Mouse (Mus musculus) midbrain, embryonic 15.5 days (tissue): ENCODE measurements around the gene Cntfr. TPM values are rescaled to one million over a fixed set of nuclear protein-coding genes. Genes with fewer than 3 reads are reported as not detected.
"Not testable (repeated sequence)": the region's sequence is repeated elsewhere in the genome, so short reads cannot be mapped to it uniquely, and the experiment has no call there.

ENCODE experiments used
- ATAC-seq: fragments of 200-750 bp; cut with Nextera tagmentation; replicated peaks from 2 replicates; pipeline ENCODE4 v1.8.0; 2017; ENCODE audit warnings: moderate TSS enrichment
- H3K27ac ChIP-seq: fragments of 300-500 bp; sonication (generic); 2 replicates; pipeline ENCODE4 v1.5.1; 2015; ENCODE audit warnings: mild to moderate bottlenecking, inconsistent platforms
- H3K27me3 ChIP-seq: fragments of 300-500 bp; sonication (generic); replicated peaks from 2 replicates; pipeline ENCODE4 v1.6.1; 2015; ENCODE audit warnings: inconsistent platforms
- H3K36me3 ChIP-seq: fragments of 300-500 bp; sonication (generic); replicated peaks from 2 replicates; pipeline ENCODE4 v1.6.1; 2015; ENCODE audit warnings: inconsistent platforms
- H3K4me1 ChIP-seq: fragments of 300-500 bp; sonication (generic); 2 replicates; pipeline ENCODE4 v1.6.1; 2015; ENCODE audit warnings: inconsistent platforms
- H3K4me2 ChIP-seq: fragments of 300-500 bp; sonication (generic); 2 replicates; pipeline ENCODE4 v1.6.1; 2015; ENCODE audit warnings: inconsistent platforms, mild to moderate bottlenecking, moderate library complexity
- H3K4me3 ChIP-seq: fragments of 300-500 bp; sonication (generic); 2 replicates; pipeline ENCODE4 v1.5.1; 2015; ENCODE audit warnings: mild to moderate bottlenecking, inconsistent platforms
- H3K9ac ChIP-seq: fragments of 300-500 bp; sonication (generic); 2 replicates; pipeline ENCODE4 v1.6.1; 2015; ENCODE audit warnings: mild to moderate bottlenecking, inconsistent platforms
- H3K9me3 ChIP-seq: fragments of 300-500 bp; sonication (generic); 2 replicates; pipeline ENCODE4 v1.6.1; 2016; ENCODE audit warnings: inconsistent platforms
- WGBS: fragments of 180-500 bp; shearing (Covaris S2); methylation state at CpG from one replicate; pipeline ENCODE4 v1.1.7; 2015; ENCODE audit warnings: mixed read lengths; 5-methylcytosine and 5-hydroxymethylcytosine counted together
- polyA plus RNA-seq: library from polyadenylated mRNA; unstranded; fragments of >200 nt; fragmentation: Nextera tagmentation; extraction: Ambion mirVana; gene quantifications from 2 replicates; pipeline ENCODE4 v1.2.1, GENCODE M21; 2015

Gene Cntfr
- polyA plus RNA-seq, 1 experiment from 2014 or later = 28.1 TPM

GRCm38 (mm10) chr4:41684931-41685453 lies 11.9 kb downstream of the Cntfr start:
- not testable (repeated sequence) for H3K9ac ChIP-seq, ATAC-seq, H3K27ac ChIP-seq, H3K27me3 ChIP-seq, H3K9me3 ChIP-seq, H3K4me3 ChIP-seq, H3K36me3 ChIP-seq
- peaks cover 23% of the 10 kb centered on the region for H3K4me1 ChIP-seq
- 2% methylated on average over 11 of the region's 14 CpGs for WGBS
- peak overlapping the region; percentile 39; the same call in 1 of the 2 replicates for H3K4me2 ChIP-seq

- H3K9me3 ChIP-seq, H3K36me3 ChIP-seq, H3K27me3 ChIP-seq, H3K9ac ChIP-seq: not testable (repeated sequence)
- ATAC-seq = peak; percentile 48
- H3K4me2 ChIP-seq = peak overlapping the region; percentile 39
- peaks cover 29% of the 10 kb centered on the region for H3K4me1 ChIP-seq
- peak overlapping the region; percentile 11; the same call in 1 of the 2 replicates for H3K4me3 ChIP-seq
- peak overlapping the region; percentile 62 for H3K27ac ChIP-seq
- WGBS = 5% methylated on average over 20 of the region's 27 CpGs
Observed at GRCm38 (mm10) chr4:41684131-41684930, 12.6 kb downstream of the Cntfr start.

GRCm38 (mm10) chr4:41683303-41683702 lies 13.6 kb downstream of the Cntfr start:
- 0% methylated on average over 5 of the region's 27 CpGs for WGBS
- H3K9ac ChIP-seq, H3K27ac ChIP-seq, H3K9me3 ChIP-seq, H3K36me3 ChIP-seq, H3K27me3 ChIP-seq: not testable (repeated sequence)
- ATAC-seq = peak; percentile 25
- peak overlapping the region; percentile 45 for H3K4me2 ChIP-seq
- peaks cover 29% of the 10 kb centered on the region for H3K4me1 ChIP-seq
- peak overlapping the region; percentile 24; the same call in 1 of the 2 replicates for H3K4me3 ChIP-seq

GRCm38 (mm10) chr4:41682789-41683188 lies 14.1 kb downstream of the Cntfr start:
- 32% methylated on average over 6 of the region's 6 CpGs for WGBS

GRCm38 (mm10) chr4:41681947-41682346 lies 14.9 kb downstream of the Cntfr start:
- Histone ChIP-seq H3K36me3 (no peaks in the 10 kb centered on the region), H3K9me3 (no peaks in the 10 kb centered on the region), H3K27ac (no peak overlapping the region), H3K4me2 (no peak overlapping the region), H3K4me1 (peaks cover 41% of the 10 kb centered on the region), H3K9ac (no peak overlapping the region), H3K4me3 (no peak overlapping the region), H3K27me3 (no peaks in the 10 kb centered on the region)
- no peak for ATAC-seq
- WGBS = 65% methylated on average over 10 of the region's 10 CpGs

More at GRCm38 (mm10) chr4:41682789-41683188, 14.1 kb downstream of the Cntfr start:
- Histone ChIP-seq H3K27ac (peak overlapping the region; percentile 21; the same call in 1 of the 2 replicates), H3K27me3 (no peaks in the 10 kb centered on the region), H3K4me2 (peak overlapping the region; percentile 45), H3K4me3 (no peak overlapping the region), H3K36me3 (no peaks in the 10 kb centered on the region), H3K9me3 (no peaks in the 10 kb centered on the region), H3K9ac (0 out of 2 replicates have a peak overlapping the region, but pooled peaks have one; percentile 22), H3K4me1 (peaks cover 33% of the 10 kb centered on the region)
- ATAC-seq = 0 out of 2 replicates have a peak, but pooled peaks have one; percentile 5

- 68% methylated on average over 4 of the region's 4 CpGs for WGBS
- Histone ChIP-seq H3K4me1 (peaks cover 49% of the 10 kb centered on the region), H3K9me3 (no peaks in the 10 kb centered on the region), H3K27me3 (no peaks in the 10 kb centered on the region), H3K9ac (no peak overlapping the region), H3K36me3 (no peaks in the 10 kb centered on the region), H3K27ac (0 out of 2 replicates have a peak overlapping the region, but pooled peaks have one; percentile 34), H3K4me3 (no peak overlapping the region), H3K4me2 (no peak overlapping the region)
- ATAC-seq = no peak
Observed at GRCm38 (mm10) chr4:41681176-41681575, 15.7 kb downstream of the Cntfr start.

GRCm38 (mm10) chr4:41679291-41679690 lies 17.6 kb downstream of the Cntfr start:
- WGBS = no CpG with 5 or more reads among the region's 2 CpGs
- H3K4me2 ChIP-seq = no peak overlapping the region
- no peaks in the 10 kb centered on the region for H3K27me3 ChIP-seq
- H3K4me1 ChIP-seq = peaks cover 62% of the 10 kb centered on the region
- ATAC-seq = peak; percentile 28; the same call in 1 of the 2 replicates
- H3K36me3 ChIP-seq = no peaks in the 10 kb centered on the region
- no peak overlapping the region for H3K9ac ChIP-seq
- no peak overlapping the region for H3K27ac ChIP-seq
- no peaks in the 10 kb centered on the region for H3K9me3 ChIP-seq
- H3K4me3 ChIP-seq = no peak overlapping the region

GRCm38 (mm10) chr4:41678863-41679262 lies 18.0 kb downstream of the Cntfr start:
- Histone ChIP-seq H3K27ac (no peak overlapping the region), H3K36me3 (no peaks in the 10 kb centered on the region), H3K9me3 (no peaks in the 10 kb centered on the region), H3K4me1 (peaks cover 59% of the 10 kb centered on the region), H3K4me3 (no peak overlapping the region), H3K4me2 (no peak overlapping the region), H3K27me3 (no peaks in the 10 kb centered on the region), H3K9ac (no peak overlapping the region)
- 68% methylated on average over 6 of the region's 6 CpGs for WGBS
- ATAC-seq = no peak

GRCm38 (mm10) chr4:41677006-41677629 lies 19.8 kb downstream of the Cntfr start:
- H3K4me1 ChIP-seq = peaks cover 67% of the 10 kb centered on the region
- ATAC-seq = peak; percentile 40; the same call in 1 of the 2 replicates
- no peak overlapping the region for H3K4me3 ChIP-seq

GRCm38 (mm10) chr4:41676248-41677005 lies 20.5 kb downstream of the Cntfr start:
- Histone ChIP-seq H3K4me2 (no peak overlapping the region), H3K9ac (peak overlapping the region; percentile 5; the same call in 1 of the 2 replicates), H3K4me1 (peaks cover 70% of the 10 kb centered on the region), H3K27ac (peak overlapping the region; percentile 39), H3K9me3 (no peaks in the 10 kb centered on the region), H3K27me3 (no peaks in the 10 kb centered on the region), H3K36me3 (no peaks in the 10 kb centered on the region), H3K4me3 (no peak overlapping the region)
- WGBS = 63% methylated on average over 17 of the region's 17 CpGs
- ATAC-seq = no peak

More at GRCm38 (mm10) chr4:41677006-41677629, 19.8 kb downstream of the Cntfr start:
- H3K9ac ChIP-seq = no peak overlapping the region; the same call in 1 of the 2 replicates
- H3K4me2 ChIP-seq = no peak overlapping the region; the same call in 1 of the 2 replicates
- 47% methylated on average over 13 of the region's 13 CpGs for WGBS
- H3K27ac ChIP-seq = peak overlapping the region; percentile 39; the same call in 1 of the 2 replicates
- no peaks in the 10 kb centered on the region for H3K36me3 ChIP-seq
- no peaks in the 10 kb centered on the region for H3K27me3 ChIP-seq
- no peaks in the 10 kb centered on the region for H3K9me3 ChIP-seq

GRCm38 (mm10) chr4:41673186-41673585 lies 23.7 kb downstream of the Cntfr start:
- H3K4me2 ChIP-seq = no peak overlapping the region
- H3K36me3 ChIP-seq = no peaks in the 10 kb centered on the region
- no peaks in the 10 kb centered on the region for H3K27me3 ChIP-seq
- no peaks in the 10 kb centered on the region for H3K9me3 ChIP-seq
- peaks cover 62% of the 10 kb centered on the region for H3K4me1 ChIP-seq
- H3K4me3 ChIP-seq = no peak overlapping the region
- 0 out of 2 replicates have a peak overlapping the region, but pooled peaks have one; percentile 65 for H3K27ac ChIP-seq
- no peak for ATAC-seq
- 36% methylated on average over 19 of the region's 19 CpGs for WGBS
- no peak overlapping the region for H3K9ac ChIP-seq
